Mouse (Mus musculus): ENCODE measurements around the gene Tpsg1. TPM values are rescaled to one million over a fixed set of nuclear protein-coding genes. Genes with fewer than 3 reads are reported as not detected.

Tpsg1 gene
- total RNA-seq (2014; fragmentation: Nextera tagmentation) (not detected in 2 replicates), total RNA-seq (2017) (not detected in 2 replicates)

DNA sequence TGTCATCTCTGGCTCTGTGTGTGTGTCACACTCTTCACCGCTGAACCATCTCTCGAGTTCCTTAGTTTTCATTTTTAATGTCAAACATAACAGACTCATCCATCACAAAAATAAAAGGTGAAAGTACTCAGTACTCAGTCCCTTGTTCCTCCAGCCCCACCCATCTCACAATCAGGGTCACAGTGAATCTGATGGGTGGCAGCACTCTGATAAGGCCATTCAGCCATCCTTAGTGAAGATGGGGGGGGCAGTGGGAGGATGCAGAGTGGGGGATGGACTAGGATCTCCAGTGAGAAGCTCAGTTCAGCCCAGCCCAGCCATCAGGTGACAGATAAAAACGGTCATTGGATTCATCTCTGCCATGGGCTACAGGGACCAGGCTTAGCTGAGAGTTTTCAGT lies at the start of gene Tpsg1:
TSS of gene Tpsg1 (plus strand) at position 301 of the 400 bp plus-strand sequence.
- no peak for ATAC-seq (replicated peaks; ENCODE audit: low FRiP score, low TSS enrichment, poor library complexity, severe bottlenecking)

DNA sequence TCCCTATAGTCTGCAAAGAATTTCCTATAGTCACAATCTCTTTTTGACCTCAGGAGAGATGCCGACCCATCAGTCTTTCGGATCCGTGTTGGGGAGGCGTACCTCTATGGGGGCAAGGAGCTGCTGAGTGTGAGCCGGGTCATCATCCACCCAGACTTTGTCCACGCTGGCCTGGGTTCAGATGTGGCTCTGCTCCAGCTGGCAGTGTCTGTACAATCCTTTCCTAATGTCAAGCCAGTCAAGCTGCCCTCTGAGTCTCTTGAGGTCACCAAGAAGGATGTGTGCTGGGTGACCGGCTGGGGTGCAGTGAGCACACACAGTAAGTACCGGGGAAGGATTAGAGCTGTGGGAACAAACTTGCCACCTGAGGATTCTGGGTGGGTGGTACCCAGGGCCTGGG lies 48.3 kb upstream of the Tpsg1 start:
- no peak for ATAC-seq (replicated peaks; ENCODE audit: low FRiP score, low TSS enrichment, poor library complexity, severe bottlenecking)

DNA sequence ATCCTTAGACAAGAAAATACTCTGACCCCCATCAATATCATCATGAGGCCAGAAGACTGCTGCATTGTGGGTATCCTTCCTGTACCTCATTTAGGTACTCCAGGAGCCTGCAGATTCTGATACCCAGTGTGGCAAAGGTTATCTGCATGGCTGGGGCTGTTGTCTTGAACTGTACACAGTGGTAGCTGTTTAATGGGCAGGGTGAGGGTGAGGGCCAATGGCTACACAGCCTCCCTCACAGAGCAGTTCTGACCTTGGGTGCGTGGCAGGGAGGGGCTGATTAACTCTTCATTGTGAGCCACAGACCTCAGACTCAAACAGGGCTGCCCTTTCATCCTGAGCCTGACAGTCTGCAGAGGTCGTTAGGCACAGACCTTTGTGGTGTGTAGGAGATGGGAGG lies 46.1 kb upstream of the Tpsg1 start:
- ATAC-seq (replicated peaks; ENCODE audit: low FRiP score, low TSS enrichment, poor library complexity, severe bottlenecking) = no peak

GRCm38 (mm10) chr17:25332321-25332720 lies 36.8 kb upstream of the Tpsg1 start:
- ATAC-seq (replicated peaks; ENCODE audit: low FRiP score, low TSS enrichment, poor library complexity, severe bottlenecking) = no peak

GRCm38 (mm10) chr17:25333943-25334342 lies 35.1 kb upstream of the Tpsg1 start:
- ATAC-seq (replicated peaks; ENCODE audit: low FRiP score, low TSS enrichment, poor library complexity, severe bottlenecking) = peak; percentile 68

GRCm38 (mm10) chr17:25338218-25338617 lies 30.9 kb upstream of the Tpsg1 start:
- no peak for ATAC-seq (replicated peaks; ENCODE audit: low FRiP score, low TSS enrichment, poor library complexity, severe bottlenecking)

DNA sequence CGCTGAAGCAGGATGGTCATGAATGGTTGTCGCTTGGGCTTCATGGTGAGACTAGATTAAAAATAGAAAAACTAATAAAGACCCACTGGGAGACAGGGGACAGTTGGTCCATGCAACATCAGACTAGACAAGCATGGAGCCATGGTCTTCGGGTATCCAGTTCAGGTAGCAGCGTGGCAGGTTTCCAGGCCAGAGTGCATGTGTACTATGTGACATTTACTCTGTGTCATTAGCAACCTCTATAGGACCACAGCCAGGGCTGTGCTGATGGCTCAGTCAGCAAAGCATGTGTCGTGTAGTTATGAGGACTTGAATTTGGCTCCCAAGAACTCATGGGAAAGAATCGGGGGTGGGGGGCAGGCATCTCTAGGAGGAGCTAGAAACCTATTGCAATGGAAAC lies 29.1 kb upstream of the Tpsg1 start:
- no peak for ATAC-seq (replicated peaks; ENCODE audit: low FRiP score, low TSS enrichment, poor library complexity, severe bottlenecking)

DNA sequence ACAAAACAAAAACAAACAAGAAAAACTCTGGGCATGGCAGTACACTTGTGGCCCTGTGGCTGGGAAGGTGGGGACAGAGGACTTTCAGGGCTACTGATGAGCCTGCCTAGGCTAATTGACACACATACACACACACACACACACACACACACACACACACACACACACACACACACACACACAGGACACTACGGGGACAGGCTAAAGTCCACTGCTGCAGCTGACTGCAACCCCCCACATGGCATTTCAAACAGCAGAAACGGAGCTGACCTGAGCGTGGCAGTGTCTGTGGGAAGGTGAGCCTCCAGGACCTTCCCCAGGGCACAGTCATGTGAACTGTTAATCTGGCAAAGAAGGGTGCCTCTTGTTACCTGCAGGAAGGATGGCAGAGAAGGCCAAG lies 27.6 kb upstream of the Tpsg1 start:
- no peak for ATAC-seq (replicated peaks; ENCODE audit: low FRiP score, low TSS enrichment, poor library complexity, severe bottlenecking)

DNA sequence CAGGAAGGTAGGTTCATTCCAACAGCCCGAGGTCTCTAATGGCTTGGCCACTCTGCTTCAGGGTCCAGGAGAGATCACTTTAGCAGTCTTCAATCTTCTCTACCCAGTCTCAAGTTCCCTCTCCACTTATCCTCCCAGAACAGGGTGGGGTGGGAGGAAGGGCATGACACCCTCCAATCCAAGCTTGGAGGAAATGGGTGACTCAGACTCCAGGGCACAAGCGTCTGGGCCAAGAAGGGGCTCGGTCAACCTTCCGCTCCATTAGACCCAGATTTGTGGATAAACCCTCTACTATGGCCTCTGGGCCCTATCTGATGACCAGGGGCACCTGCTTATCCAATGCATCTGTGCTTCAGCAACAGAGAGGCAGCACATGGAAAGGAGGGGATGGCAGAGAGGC lies 23.6 kb upstream of the Tpsg1 start, which contains the start of gene Tpsab1:
TSS of gene Tpsab1 (minus strand) at position 101 of the 400 bp plus-strand sequence.
- ATAC-seq (replicated peaks; ENCODE audit: low FRiP score, low TSS enrichment, poor library complexity, severe bottlenecking) = no peak

GRCm38 (mm10) chr17:25361291-25361690 lies 7.8 kb upstream of the Tpsg1 start:
- ATAC-seq (replicated peaks; ENCODE audit: low FRiP score, low TSS enrichment, poor library complexity, severe bottlenecking) = no peak

GRCm38 (mm10) chr17:25363726-25364125 lies 5.3 kb upstream of the Tpsg1 start:
- ATAC-seq (replicated peaks; ENCODE audit: low FRiP score, low TSS enrichment, poor library complexity, severe bottlenecking) = peak; percentile 80

DNA sequence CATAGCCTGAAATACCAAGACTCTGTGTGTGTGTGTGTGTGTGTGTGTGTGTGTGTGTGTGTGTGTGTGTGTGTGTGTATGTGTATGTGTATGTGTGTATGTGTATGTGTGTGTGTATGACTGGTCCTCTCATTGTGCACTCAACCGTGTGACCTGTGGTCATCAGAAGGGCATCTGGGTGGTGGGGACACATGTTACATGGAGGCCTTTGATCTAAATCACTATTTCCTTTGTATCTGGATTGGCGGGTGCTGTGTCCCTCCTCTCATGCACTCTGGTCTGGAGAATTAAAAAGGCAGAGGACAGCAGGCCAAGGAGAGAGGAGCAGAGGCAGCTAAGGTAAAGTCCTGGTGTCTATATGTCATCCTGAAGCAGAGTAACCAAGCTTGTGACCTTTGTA lies 3.1 kb upstream of the Tpsg1 start, which contains the start of gene Tpsb2:
TSS of gene Tpsb2 (plus strand) at position 301 of the 400 bp plus-strand sequence.
- ATAC-seq (replicated peaks; ENCODE audit: low FRiP score, low TSS enrichment, poor library complexity, severe bottlenecking) = no peak

DNA sequence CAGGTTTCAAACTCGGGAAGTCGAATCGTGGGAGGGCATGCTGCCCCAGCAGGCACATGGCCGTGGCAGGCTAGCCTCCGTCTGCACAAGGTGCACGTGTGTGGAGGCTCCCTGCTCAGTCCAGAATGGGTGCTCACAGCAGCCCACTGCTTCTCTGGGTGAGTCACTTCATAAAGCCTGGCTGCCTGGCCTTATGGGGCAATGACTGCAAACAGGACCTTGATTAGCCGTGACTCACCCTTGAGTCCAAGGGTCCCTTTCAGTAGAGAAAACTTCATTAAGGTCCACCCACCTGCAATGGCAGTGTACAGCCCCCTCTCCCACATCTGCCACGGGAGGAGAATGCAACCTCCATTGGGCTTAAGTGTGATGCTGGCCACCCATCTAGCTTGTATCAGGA lies 3.4 kb downstream of the Tpsg1 start:
- no peak for ATAC-seq (replicated peaks; ENCODE audit: low FRiP score, low TSS enrichment, poor library complexity, severe bottlenecking)

- ATAC-seq (replicated peaks; ENCODE audit: low FRiP score, low TSS enrichment, poor library complexity, severe bottlenecking) = no peak
Measured at GRCm38 (mm10) chr17:25374011-25374410, 4.9 kb downstream of the Tpsg1 start.

- 0 out of 2 replicates have a peak, but pooled peaks have one; percentile 34 for ATAC-seq (replicated peaks; ENCODE audit: low FRiP score, low TSS enrichment, poor library complexity, severe bottlenecking)
Measured at GRCm38 (mm10) chr17:25394526-25394925, 25.5 kb downstream of the Tpsg1 start.

DNA sequence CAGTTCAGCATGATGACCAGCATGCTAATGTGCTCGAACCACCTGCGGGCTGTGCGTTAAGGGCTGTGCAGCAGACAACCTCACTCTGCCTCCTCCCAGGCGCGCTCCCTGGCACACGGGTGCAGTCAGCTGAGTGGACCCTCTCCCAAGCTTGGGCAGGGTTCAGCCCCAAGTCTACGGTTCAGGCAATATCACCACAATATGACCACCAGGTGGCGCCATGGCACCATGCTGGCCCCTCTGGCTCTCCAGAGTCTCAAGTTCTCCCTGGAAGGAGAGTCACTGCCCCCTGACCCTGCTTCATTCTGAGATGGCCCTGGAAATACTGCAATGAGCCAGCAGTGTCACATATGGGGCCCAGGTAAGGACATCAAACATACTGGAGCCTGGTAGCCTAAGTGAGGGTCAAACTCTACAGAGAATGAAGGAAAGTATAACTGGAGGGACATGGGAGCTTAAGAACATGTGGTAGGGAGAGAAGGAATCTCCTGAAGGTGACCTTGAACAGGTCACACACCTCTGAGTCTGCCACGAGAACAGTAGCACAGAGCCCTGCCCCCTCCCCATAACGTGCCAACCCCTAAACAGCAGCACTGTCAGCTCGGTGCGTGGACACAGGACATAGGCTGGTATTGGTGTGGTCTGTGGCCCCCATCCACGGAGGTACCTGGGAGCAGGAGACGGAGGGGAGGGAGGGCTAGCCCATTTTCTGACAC lies 28.9 kb downstream of the Tpsg1 start:
- peak; percentile 58 for ATAC-seq (replicated peaks; ENCODE audit: low FRiP score, low TSS enrichment, poor library complexity, severe bottlenecking)

DNA sequence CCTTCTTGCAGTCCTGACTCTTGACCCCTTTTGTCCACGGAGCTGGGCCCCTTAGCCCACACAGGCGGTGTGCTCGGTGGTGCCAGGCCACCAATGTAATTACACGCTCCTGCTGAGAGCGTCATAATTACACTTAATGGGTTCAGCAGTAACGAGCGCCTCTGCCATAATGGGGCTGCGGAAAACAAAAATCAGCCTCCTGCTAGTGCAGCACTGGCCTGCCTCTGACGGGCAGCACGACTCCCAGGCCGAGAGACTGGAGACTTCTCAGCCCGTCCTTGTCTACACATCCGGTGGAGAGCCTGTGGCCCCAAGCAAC lies 29.4 kb downstream of the Tpsg1 start:
- ATAC-seq (replicated peaks; ENCODE audit: low FRiP score, low TSS enrichment, poor library complexity, severe bottlenecking) = no peak

GRCm38 (mm10) chr17:25400443-25400842 lies 31.4 kb downstream of the Tpsg1 start:
- 0 out of 2 replicates have a peak, but pooled peaks have one; percentile 43 for ATAC-seq (replicated peaks; ENCODE audit: low FRiP score, low TSS enrichment, poor library complexity, severe bottlenecking)

GRCm38 (mm10) chr17:25401491-25401890 lies 32.4 kb downstream of the Tpsg1 start:
- ATAC-seq (replicated peaks; ENCODE audit: low FRiP score, low TSS enrichment, poor library complexity, severe bottlenecking) = no peak

DNA sequence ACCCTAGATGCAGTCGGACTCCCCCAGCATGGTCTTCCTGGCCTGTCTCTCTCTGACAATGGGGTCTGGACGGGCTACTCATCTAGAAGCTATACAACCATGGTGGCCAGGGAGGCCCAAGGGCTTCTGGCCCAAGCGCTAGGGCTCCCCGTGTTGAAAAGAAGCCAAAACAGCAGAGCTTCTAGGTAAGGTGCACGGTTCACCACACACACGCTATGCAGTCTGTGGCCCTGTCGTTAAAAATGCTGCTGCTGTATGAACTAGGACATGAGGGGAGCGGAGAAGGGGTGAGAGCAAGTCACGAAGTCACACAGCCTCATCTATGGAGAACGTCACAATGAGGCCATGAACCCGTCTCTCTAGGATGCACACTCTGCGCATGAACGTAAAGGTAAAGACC lies 33.2 kb downstream of the Tpsg1 start:
- ATAC-seq (replicated peaks; ENCODE audit: low FRiP score, low TSS enrichment, poor library complexity, severe bottlenecking) = no peak

GRCm38 (mm10) chr17:25404190-25404589 lies 35.1 kb downstream of the Tpsg1 start:
- no peak for ATAC-seq (replicated peaks; ENCODE audit: low FRiP score, low TSS enrichment, poor library complexity, severe bottlenecking)

All from megakaryocyte-erythroid progenitor cell, adult 5-6 weeks (primary cell).